Mouse (Mus musculus) heart, postnatal 0 days (tissue): ENCODE results near the gene Pgbd1.

Source experiments
- CTCF ChIP-seq: IDR thresholded peaks from 2 replicates; pipeline ENCODE4 v1.5.1; 2016; ENCODE audit warnings: antibody characterized with exemption, control low read depth, low read depth
- EP300 ChIP-seq: IDR thresholded peaks from 2 replicates; pipeline ENCODE4 v1.6.1; 2016; ENCODE audit warnings: antibody characterized with exemption, low read depth

- no peak for TF ChIP-seq CTCF
- no peak for TF ChIP-seq EP300
Measured at GRCm38 (mm10) chr13:21486881-21487280, 46.0 kb upstream of the Pgbd1 start.
